Comparison of ENCODE assay signal across 12 mouse cellular contexts in the genomic region with DNA sequence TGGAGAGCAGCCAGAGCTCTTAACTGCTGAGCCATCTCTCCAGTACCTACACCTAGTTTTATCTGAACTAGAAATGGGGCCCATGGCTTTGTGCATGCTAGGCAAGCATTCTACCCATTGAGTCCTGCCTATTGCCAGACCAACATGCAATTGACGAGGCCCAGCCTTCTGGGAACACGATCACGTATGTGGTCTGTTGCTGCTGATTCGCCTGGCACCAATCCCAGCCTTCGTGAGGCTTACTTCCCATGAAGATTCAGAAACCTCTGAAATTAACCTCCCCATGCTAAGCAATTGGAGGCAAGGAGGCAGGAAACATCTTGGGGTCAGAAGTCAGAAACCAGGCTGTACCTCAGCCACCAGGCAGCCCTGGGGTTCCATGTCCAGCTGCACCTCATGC. TPM values are rescaled to one million over a fixed set of nuclear protein-coding genes. Genes with fewer than 3 reads are reported as not detected.
DNase-seq lines count a peak whose midpoint lies in the region; ATAC-seq lines count a peak whose summit lies in the region.
"Had no signal": no experiment of that assay in that cellular context is flagged by ENCODE, and none has a peak within 500 bp of the region (broad histone marks: within the 10 kb centered on the region; RNA-seq: fewer than 3 reads in every experiment).

No protein-coding gene starts in this region.

- 65% methylated on average over 5 of the region's 5 CpGs for WGBS in hindbrain, embryonic 12.5 days
- WGBS in hindbrain, embryonic 11.5 days = 83% methylated on average over 5 of the region's 5 CpGs
- 93% methylated on average over 5 of the region's 5 CpGs for WGBS in neural tube, embryonic 13.5 days
- WGBS in neural tube, embryonic 15.5 days = 86% methylated on average over 5 of the region's 5 CpGs
- 58% methylated on average over 5 of the region's 5 CpGs for WGBS in limb, embryonic 12.5 days
- 92% methylated on average over 5 of the region's 5 CpGs for WGBS in midbrain, embryonic 16.5 days

- no peak overlapping the region for H3K4me3 ChIP-seq in hindbrain, embryonic 12.5 days
- H3K4me3 ChIP-seq in hindbrain, embryonic 11.5 days (ENCODE audit: low read depth, low read length) = no peak overlapping the region
- no peak overlapping the region for H3K4me3 ChIP-seq in neural tube, embryonic 13.5 days
- H3K4me3 ChIP-seq in neural tube, embryonic 15.5 days (replicated peaks) = no peak overlapping the region
- no peak overlapping the region for H3K4me3 ChIP-seq in limb, embryonic 12.5 days (replicated peaks)
- no peak overlapping the region for H3K4me3 ChIP-seq in midbrain, embryonic 16.5 days (ENCODE audit: low read depth, low read length)
- H3K4me3 ChIP-seq: liver, embryonic 15.5 days; midbrain, embryonic 12.5 days; neural tube, embryonic 12.5 days had no signal

- ATAC-seq in hindbrain, embryonic 12.5 days (ENCODE audit: low FRiP score) = no peak
- no peak for ATAC-seq in hindbrain, embryonic 11.5 days (ENCODE audit: low FRiP score)
- no peak for ATAC-seq in neural tube, embryonic 13.5 days (ENCODE audit: low read depth)
- no peak for ATAC-seq in neural tube, embryonic 15.5 days (ENCODE audit: low FRiP score)
- no peak for ATAC-seq in limb, embryonic 12.5 days (ENCODE audit: insufficient number of reproducible peaks, insufficient read depth, low FRiP score, low TSS enrichment, low read depth)
- no peak for ATAC-seq in midbrain, embryonic 16.5 days

- no peak overlapping the region for H3K4me2 ChIP-seq in hindbrain, embryonic 12.5 days (replicated peaks)
- no peak overlapping the region for H3K4me2 ChIP-seq in hindbrain, embryonic 11.5 days (replicated peaks; ENCODE audit: low read depth, low read length)
- H3K4me2 ChIP-seq in neural tube, embryonic 13.5 days = no peak overlapping the region
- H3K4me2 ChIP-seq in neural tube, embryonic 15.5 days = no peak overlapping the region
- H3K4me2 ChIP-seq in limb, embryonic 12.5 days = peak overlapping the region; percentile 35
- H3K4me2 ChIP-seq in midbrain, embryonic 16.5 days (ENCODE audit: low read length) = no peak overlapping the region
- H3K4me2 ChIP-seq: liver, embryonic 15.5 days; midbrain, embryonic 12.5 days; neural tube, embryonic 12.5 days had no signal

- no peak for DNase-seq in hindbrain, embryonic 11.5 days (ENCODE audit: low spot score)
- no peak for DNase-seq in cerebellum, postnatal 25 days
- DNase-seq: cerebellum, adult 8-10 months; gastrocnemius, postnatal 14 days had no signal

- no peaks in the 10 kb centered on the region for H3K27me3 ChIP-seq in hindbrain, embryonic 12.5 days
- no peaks in the 10 kb centered on the region for H3K27me3 ChIP-seq in hindbrain, embryonic 11.5 days (ENCODE audit: control insufficient read depth, insufficient read depth, low read length)
- H3K27me3 ChIP-seq in neural tube, embryonic 13.5 days = no peaks in the 10 kb centered on the region
- H3K27me3 ChIP-seq in neural tube, embryonic 15.5 days (replicated peaks) = no peaks in the 10 kb centered on the region
- no peaks in the 10 kb centered on the region for H3K27me3 ChIP-seq in limb, embryonic 12.5 days
- no peaks in the 10 kb centered on the region for H3K27me3 ChIP-seq in midbrain, embryonic 16.5 days (ENCODE audit: control insufficient read depth, insufficient read depth, low read depth, low read length)
- H3K27me3 ChIP-seq: liver, embryonic 15.5 days; midbrain, embryonic 12.5 days; neural tube, embryonic 12.5 days had no signal

- no peak overlapping the region for H3K9ac ChIP-seq in hindbrain, embryonic 12.5 days
- no peak overlapping the region for H3K9ac ChIP-seq in hindbrain, embryonic 11.5 days (ENCODE audit: low read depth, low read length)
- H3K9ac ChIP-seq in neural tube, embryonic 13.5 days = no peak overlapping the region
- no peak overlapping the region for H3K9ac ChIP-seq in neural tube, embryonic 15.5 days (replicated peaks)
- no peak overlapping the region for H3K9ac ChIP-seq in limb, embryonic 12.5 days (replicated peaks)
- no peak overlapping the region for H3K9ac ChIP-seq in midbrain, embryonic 16.5 days (ENCODE audit: low read depth, low read length)
- H3K9ac ChIP-seq: liver, embryonic 15.5 days; midbrain, embryonic 12.5 days; neural tube, embryonic 12.5 days had no signal

- peaks cover 6% of the 10 kb centered on the region; the same call in 1 of the 2 replicates for H3K4me1 ChIP-seq in hindbrain, embryonic 12.5 days
- no peaks in the 10 kb centered on the region for H3K4me1 ChIP-seq in hindbrain, embryonic 11.5 days (replicated peaks; ENCODE audit: control insufficient read depth, insufficient read depth, low read length)
- H3K4me1 ChIP-seq in neural tube, embryonic 13.5 days (replicated peaks) = no peaks in the 10 kb centered on the region
- H3K4me1 ChIP-seq in neural tube, embryonic 15.5 days = no peaks in the 10 kb centered on the region
- peaks cover 18% of the 10 kb centered on the region for H3K4me1 ChIP-seq in limb, embryonic 12.5 days (replicated peaks)
- no peaks in the 10 kb centered on the region for H3K4me1 ChIP-seq in midbrain, embryonic 16.5 days (ENCODE audit: control insufficient read depth, insufficient read depth, low read length)
- H3K4me1 ChIP-seq: midbrain, embryonic 12.5 days; neural tube, embryonic 12.5 days had no signal

- H3K27ac ChIP-seq in hindbrain, embryonic 12.5 days = peak overlapping the region; percentile 62; the same call in 1 of the 2 replicates
- H3K27ac ChIP-seq in hindbrain, embryonic 11.5 days (ENCODE audit: low read depth, low read length) = no peak overlapping the region
- peak overlapping the region; percentile 46; the same call in 1 of the 2 replicates for H3K27ac ChIP-seq in neural tube, embryonic 13.5 days (replicated peaks)
- no peak overlapping the region; the same call in 1 of the 2 replicates for H3K27ac ChIP-seq in neural tube, embryonic 15.5 days (replicated peaks)
- peak overlapping the region; percentile 88 for H3K27ac ChIP-seq in limb, embryonic 12.5 days
- no peak overlapping the region for H3K27ac ChIP-seq in midbrain, embryonic 16.5 days (ENCODE audit: low read length)
- H3K27ac ChIP-seq: liver, embryonic 15.5 days; midbrain, embryonic 12.5 days; neural tube, embryonic 12.5 days had no signal

- no peaks in the 10 kb centered on the region for H3K9me3 ChIP-seq in hindbrain, embryonic 12.5 days (replicated peaks)
- no peaks in the 10 kb centered on the region for H3K9me3 ChIP-seq in hindbrain, embryonic 11.5 days (ENCODE audit: control insufficient read depth, low read length)
- no peaks in the 10 kb centered on the region for H3K9me3 ChIP-seq in neural tube, embryonic 13.5 days
- no peaks in the 10 kb centered on the region for H3K9me3 ChIP-seq in neural tube, embryonic 15.5 days (replicated peaks)
- H3K9me3 ChIP-seq in limb, embryonic 12.5 days = no peaks in the 10 kb centered on the region
- no peaks in the 10 kb centered on the region for H3K9me3 ChIP-seq in midbrain, embryonic 16.5 days (replicated peaks; ENCODE audit: control insufficient read depth, low read length, poor library complexity, severe bottlenecking)
- H3K9me3 ChIP-seq: liver, embryonic 15.5 days; midbrain, embryonic 12.5 days; neural tube, embryonic 12.5 days had no signal

- H3K36me3 ChIP-seq in hindbrain, embryonic 12.5 days = peaks cover 83% of the 10 kb centered on the region
- no peaks in the 10 kb centered on the region; the same call in none of the 2 replicates for H3K36me3 ChIP-seq in hindbrain, embryonic 11.5 days (ENCODE audit: control insufficient read depth, insufficient read depth, low read length)
- H3K36me3 ChIP-seq in neural tube, embryonic 13.5 days = peaks cover 93% of the 10 kb centered on the region
- H3K36me3 ChIP-seq in neural tube, embryonic 15.5 days = peaks cover 92% of the 10 kb centered on the region
- H3K36me3 ChIP-seq in limb, embryonic 12.5 days = peaks cover 86% of the 10 kb centered on the region
- peaks cover 42% of the 10 kb centered on the region for H3K36me3 ChIP-seq in midbrain, embryonic 16.5 days (ENCODE audit: control insufficient read depth, insufficient read depth, low read length)

RNA-seq across cellular contexts. Expression of gene Ptger1, which starts 14.1 kb away (rescaled TPM):
- 0.70 and 0.93 TPM in 2 replicates for polyA plus RNA-seq in hindbrain, embryonic 12.5 days (2016; fragmentation: Nextera tagmentation; extraction: Ambion mirVana)
- polyA plus RNA-seq in hindbrain, embryonic 11.5 days (2014; fragmentation: Nextera tagmentation; extraction: Ambion mirVana) = 0.49 and 1.0 TPM in 2 replicates
- polyA plus RNA-seq in neural tube, embryonic 13.5 days (2015; fragmentation: Nextera tagmentation; extraction: Ambion mirVana) = 0.46 and 0.50 TPM in 2 replicates
- polyA plus RNA-seq in neural tube, embryonic 15.5 days (2015; fragmentation: Nextera tagmentation; extraction: Ambion mirVana) = 0.95 and 1.00 TPM in 2 replicates
- polyA plus RNA-seq in limb, embryonic 12.5 days (2016; fragmentation: Nextera tagmentation; extraction: Ambion mirVana) = 0.63 and 0.90 TPM in 2 replicates
- polyA plus RNA-seq in midbrain, embryonic 16.5 days (2015; fragmentation: Nextera tagmentation; extraction: Ambion mirVana) = 0.97 and 1.1 TPM in 2 replicates

RNA-seq across cellular contexts. Expression of gene Pkn1, which starts 18.4 kb away (rescaled TPM):
- polyA plus RNA-seq in hindbrain, embryonic 12.5 days (2016; fragmentation: Nextera tagmentation; extraction: Ambion mirVana) = 34.6 and 38.3 TPM in 2 replicates
- polyA plus RNA-seq in hindbrain, embryonic 11.5 days (2014; fragmentation: Nextera tagmentation; extraction: Ambion mirVana) = 21.6 and 22.6 TPM in 2 replicates
- 21.3 and 25.5 TPM in 2 replicates for polyA plus RNA-seq in neural tube, embryonic 13.5 days (2015; fragmentation: Nextera tagmentation; extraction: Ambion mirVana)
- 24.6 and 25.1 TPM in 2 replicates for polyA plus RNA-seq in neural tube, embryonic 15.5 days (2015; fragmentation: Nextera tagmentation; extraction: Ambion mirVana)
- 36.8 and 37.4 TPM in 2 replicates for polyA plus RNA-seq in limb, embryonic 12.5 days (2016; fragmentation: Nextera tagmentation; extraction: Ambion mirVana)
- 27.4 and 28.7 TPM in 2 replicates for polyA plus RNA-seq in midbrain, embryonic 16.5 days (2015; fragmentation: Nextera tagmentation; extraction: Ambion mirVana)

RNA-seq across cellular contexts. Expression of gene Gipc1, which starts 28.1 kb away (rescaled TPM):
- polyA plus RNA-seq in hindbrain, embryonic 12.5 days (2016; fragmentation: Nextera tagmentation; extraction: Ambion mirVana) = 188 and 193 TPM in 2 replicates
- polyA plus RNA-seq in hindbrain, embryonic 11.5 days (2014; fragmentation: Nextera tagmentation; extraction: Ambion mirVana) = 176 and 182 TPM in 2 replicates
- 149 and 151 TPM in 2 replicates for polyA plus RNA-seq in neural tube, embryonic 13.5 days (2015; fragmentation: Nextera tagmentation; extraction: Ambion mirVana)
- 116 and 118 TPM in 2 replicates for polyA plus RNA-seq in neural tube, embryonic 15.5 days (2015; fragmentation: Nextera tagmentation; extraction: Ambion mirVana)
- 179 and 185 TPM in 2 replicates for polyA plus RNA-seq in limb, embryonic 12.5 days (2016; fragmentation: Nextera tagmentation; extraction: Ambion mirVana)
- polyA plus RNA-seq in midbrain, embryonic 16.5 days (2015; fragmentation: Nextera tagmentation; extraction: Ambion mirVana) = 126 and 132 TPM in 2 replicates

RNA-seq across cellular contexts. Expression of gene Ddx39, which starts 34.4 kb away (rescaled TPM):
- polyA plus RNA-seq in hindbrain, embryonic 12.5 days (2016; fragmentation: Nextera tagmentation; extraction: Ambion mirVana) = 119 and 135 TPM in 2 replicates
- polyA plus RNA-seq in hindbrain, embryonic 11.5 days (2014; fragmentation: Nextera tagmentation; extraction: Ambion mirVana) = 187 and 205 TPM in 2 replicates
- polyA plus RNA-seq in neural tube, embryonic 13.5 days (2015; fragmentation: Nextera tagmentation; extraction: Ambion mirVana) = 101 and 105 TPM in 2 replicates
- polyA plus RNA-seq in neural tube, embryonic 15.5 days (2015; fragmentation: Nextera tagmentation; extraction: Ambion mirVana) = 86.5 and 117 TPM in 2 replicates
- 155 and 164 TPM in 2 replicates for polyA plus RNA-seq in limb, embryonic 12.5 days (2016; fragmentation: Nextera tagmentation; extraction: Ambion mirVana)
- polyA plus RNA-seq in midbrain, embryonic 16.5 days (2015; fragmentation: Nextera tagmentation; extraction: Ambion mirVana) = 92.4 and 105 TPM in 2 replicates

Comparison
In these comparisons a context has a peak if more than half of its experiments do, and no peak if none do; other contexts are left out.
1. H3K27ac ChIP-seq: peak in hindbrain, embryonic 12.5 days (single experiment), neural tube, embryonic 13.5 days (single experiment) and limb, embryonic 12.5 days (single experiment); none in hindbrain, embryonic 11.5 days (single experiment), neural tube, embryonic 15.5 days (single experiment) and midbrain, embryonic 16.5 days (single experiment).